Mouse (Mus musculus) heart, postnatal 4 days (tissue): ENCODE data around the gene Kat2b. TPM values are rescaled to one million over a fixed set of nuclear protein-coding genes. Genes with fewer than 3 reads are reported as not detected.
"Not testable (repeated sequence)": the region's sequence is repeated elsewhere in the genome, so short reads cannot be mapped to it uniquely, and the experiment has no call there.

ENCODE experiments used
- DNase-seq: peaks from one replicate; pipeline ENCODE4 v3.0.0; 2021
- total RNA-seq, 2 experiments: library from RNA; stranded (reverse); gene quantifications; 2 replicates each; pipeline ENCODE4 v1.2.3; 2021

Gene Kat2b
- total RNA-seq = 10 to 100 TPM; 79.5 to 84.6 TPM

- peak; percentile 71 for DNase-seq
Measured at GRCm38 (mm10) chr17:53566161-53566918, at the start of gene Kat2b. Gene Kat2b, plus strand, starts transcription at chr17:53566861.

- DNase-seq = no peak
Measured at GRCm38 (mm10) chr17:53519364-53519763, 47.3 kb upstream of the Kat2b start.

GRCm38 (mm10) chr17:53520509-53520908 lies 46.2 kb upstream of the Kat2b start:
- DNase-seq = no peak

DNA sequence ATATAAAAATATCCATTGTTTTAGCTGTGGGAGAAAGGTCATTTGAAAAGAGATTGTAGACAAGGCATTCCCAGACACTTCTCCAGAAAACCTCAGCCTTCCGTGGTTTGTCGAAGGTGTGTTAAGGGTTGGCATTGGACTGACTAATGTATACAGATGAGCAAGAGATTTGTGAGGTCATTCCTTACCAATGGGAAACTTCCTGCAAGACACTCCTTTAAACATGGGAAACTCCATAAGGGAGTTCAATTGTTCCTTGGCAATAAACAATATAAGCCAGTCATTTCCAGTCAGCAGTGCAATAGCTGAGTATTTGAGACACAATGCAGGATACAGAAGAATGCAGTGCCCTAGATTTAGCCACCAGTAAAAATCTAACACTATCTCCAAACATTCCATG lies 38.6 kb upstream of the Kat2b start:
- DNase-seq = no peak

DNA sequence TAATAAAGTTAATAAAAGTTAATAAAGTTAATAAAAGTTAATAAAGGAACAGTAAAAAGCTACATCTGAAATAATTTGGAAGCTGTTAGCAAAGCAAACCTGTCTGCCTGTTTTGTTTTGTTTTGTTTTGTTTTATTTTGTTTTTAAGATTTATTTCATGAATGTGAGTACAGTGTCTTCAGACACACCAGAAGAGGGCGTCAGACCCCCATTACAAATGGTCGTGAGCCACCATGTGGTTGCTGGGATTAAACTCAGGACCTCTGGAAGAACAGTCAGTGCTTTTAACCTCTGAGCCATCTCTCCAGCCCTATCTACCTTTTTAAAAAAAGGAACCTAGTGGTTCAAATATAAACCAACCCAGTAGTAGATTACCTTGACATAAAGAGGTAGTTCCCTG lies 35.5 kb upstream of the Kat2b start:
- no peak for DNase-seq

DNA sequence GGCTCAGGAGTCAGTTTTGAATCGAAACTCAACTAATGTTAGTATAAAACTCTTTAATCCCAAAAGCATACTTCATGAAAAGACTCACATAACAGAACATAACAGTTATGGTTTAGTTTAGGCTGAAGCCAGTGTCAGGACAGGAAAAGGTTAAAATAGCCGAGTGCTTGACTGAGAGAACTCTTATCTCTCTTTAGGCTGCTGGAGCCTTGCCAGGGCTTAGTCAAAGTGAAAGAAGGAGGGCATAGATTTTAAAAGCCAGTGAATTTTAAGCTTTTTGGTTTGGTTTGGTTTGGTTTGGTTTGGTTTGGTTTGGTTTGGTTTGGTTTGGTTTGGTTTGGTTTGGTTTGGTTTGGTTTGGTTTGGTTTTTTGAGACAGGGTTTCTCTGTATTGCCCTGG lies 34.2 kb upstream of the Kat2b start:
- peak; percentile 56 for DNase-seq

DNA sequence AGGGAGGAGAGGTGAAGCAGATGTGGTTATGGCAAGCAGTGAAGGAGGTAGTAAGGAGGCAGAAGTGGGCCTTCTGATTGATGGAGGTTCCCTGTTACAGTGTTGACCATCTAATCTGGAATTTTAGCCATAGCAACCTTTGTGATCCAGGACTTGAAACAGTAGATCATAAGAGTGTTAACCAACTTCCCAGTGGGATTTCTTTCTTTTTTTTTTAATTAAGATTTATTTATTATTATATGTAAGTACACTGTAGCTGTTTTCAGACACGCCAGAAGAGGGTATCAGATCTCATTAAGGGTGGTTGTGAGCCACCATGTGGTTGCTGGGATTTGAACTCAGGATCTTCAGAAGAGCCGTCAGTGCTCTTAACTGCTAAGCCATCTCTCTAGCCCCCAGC lies 27.3 kb upstream of the Kat2b start, which contains the start of gene Pp2d1:
TSS of gene Pp2d1 (minus strand) at position 101 of the 400 bp plus-strand sequence.
- DNase-seq = not testable (repeated sequence)

DNA sequence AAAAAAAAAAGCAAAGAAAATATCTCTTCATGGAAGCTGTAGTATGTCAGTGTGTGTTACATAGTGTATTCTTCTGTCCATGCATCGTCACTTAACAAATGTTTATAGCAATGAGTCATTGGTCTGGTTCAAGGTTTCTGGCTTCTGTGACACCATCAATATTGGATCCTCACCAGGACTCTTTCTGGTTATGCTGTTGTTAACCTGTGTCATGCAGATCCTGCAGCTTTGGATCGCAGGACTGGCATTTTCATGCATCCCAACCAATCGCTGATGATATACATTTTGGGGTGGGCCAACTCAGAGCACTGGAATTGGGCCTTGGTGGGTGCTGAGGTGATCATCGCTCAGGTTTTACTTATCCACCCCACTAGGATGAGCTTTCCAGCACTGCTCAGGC lies 24.1 kb upstream of the Kat2b start:
- DNase-seq = no peak

DNA sequence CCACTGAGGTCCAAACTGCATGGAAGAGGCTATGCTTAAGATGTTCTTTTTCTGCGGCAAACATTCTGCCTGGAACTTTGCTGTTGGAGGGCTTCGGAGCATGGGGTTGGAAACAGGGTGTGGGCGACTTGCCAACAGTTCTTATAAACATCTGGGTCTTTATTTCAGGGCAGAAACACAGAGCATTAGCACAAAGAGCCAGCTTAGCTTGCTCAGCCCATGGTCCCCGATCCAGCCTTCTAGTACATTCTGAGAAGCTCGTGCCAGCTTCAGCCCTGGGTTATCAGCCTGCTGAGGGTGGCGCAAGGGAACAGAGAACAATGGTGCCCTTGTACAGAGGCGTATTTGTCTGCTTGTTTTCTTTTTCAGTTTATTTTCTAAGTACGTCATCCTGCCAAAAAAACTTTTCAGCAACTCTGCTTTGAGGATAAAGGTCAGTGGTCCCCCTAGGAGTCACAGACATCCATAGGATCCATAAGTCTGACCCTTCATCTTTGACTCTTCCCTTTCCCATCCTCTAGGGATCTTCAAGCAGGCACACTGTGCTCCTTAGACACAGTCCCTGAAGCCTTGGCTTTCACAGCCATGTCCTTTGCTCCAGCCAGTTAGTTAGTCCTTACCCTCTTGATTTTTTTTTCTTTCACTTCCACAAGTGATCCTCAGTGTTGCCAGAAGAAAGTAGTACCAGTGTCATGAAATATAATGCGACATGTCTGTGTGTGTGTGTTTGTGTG lies 22.9 kb upstream of the Kat2b start:
- peak; percentile 53 for DNase-seq

DNA sequence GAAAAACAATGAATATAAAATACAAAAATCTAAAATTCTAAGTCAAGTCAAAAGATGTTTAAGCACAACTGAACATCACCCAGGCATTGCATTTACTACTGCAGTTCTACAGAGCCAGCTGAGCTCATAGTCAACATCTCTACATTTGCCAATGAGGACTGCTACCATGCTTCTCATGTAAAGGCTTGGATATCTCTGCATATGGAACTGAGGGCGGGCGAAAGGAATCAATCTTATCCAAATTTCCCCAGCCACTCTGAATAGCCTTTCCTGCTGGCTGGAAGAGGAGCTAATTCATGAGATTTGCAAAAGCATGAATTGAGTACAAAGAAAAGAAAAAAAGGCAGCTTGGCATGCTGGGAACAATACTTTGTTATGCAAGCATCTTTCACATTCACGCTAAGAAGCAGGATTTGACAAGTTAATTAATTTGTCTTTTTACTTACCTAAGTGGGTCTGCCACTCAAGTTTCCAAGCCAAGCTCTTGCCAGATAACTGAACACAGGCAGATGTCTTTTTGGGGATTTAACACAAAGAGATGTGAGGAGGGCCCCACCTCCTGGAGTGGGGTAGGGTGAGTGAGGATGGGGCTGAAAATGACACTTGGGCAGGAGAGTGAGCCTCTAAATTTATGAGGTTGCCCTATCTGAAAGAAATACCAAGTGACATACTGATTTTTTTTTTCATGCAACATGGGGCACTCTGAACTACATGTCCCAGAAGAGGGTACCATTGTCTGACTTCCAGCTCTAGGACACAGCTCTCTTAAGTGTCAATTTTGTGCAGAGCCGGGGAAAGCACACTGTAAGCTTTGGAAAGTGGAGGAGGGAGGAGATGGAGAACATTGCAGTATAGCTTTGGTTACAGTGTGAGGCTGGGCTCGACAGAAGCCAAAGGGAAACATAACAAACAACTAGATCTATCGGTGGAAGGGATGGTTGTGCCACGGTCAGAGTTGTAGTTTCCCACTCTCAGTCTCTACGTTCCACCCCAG lies 15.1 kb upstream of the Kat2b start:
- DNase-seq = no peak

GRCm38 (mm10) chr17:53554088-53554487 lies 12.6 kb upstream of the Kat2b start:
- DNase-seq = no peak

DNA sequence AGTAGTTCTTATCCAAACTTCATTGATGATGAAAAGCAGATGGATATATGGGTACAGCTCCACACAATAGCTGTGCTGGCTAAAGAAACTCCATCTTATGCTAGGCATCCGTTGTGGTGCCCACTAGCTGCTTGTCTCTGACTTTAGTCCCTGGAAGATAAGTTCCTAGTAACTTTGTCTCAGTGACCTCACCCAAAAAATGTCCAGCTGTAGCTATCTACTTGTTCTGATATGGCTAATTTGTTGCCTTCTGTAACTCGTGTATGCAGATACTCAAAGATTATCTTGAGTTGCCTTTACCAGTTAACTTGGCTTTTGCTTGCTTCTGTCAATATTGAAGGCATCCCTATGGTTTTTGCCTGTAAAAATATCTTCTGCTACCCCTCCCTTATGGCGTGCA lies 11.8 kb upstream of the Kat2b start:
- DNase-seq = no peak

DNA sequence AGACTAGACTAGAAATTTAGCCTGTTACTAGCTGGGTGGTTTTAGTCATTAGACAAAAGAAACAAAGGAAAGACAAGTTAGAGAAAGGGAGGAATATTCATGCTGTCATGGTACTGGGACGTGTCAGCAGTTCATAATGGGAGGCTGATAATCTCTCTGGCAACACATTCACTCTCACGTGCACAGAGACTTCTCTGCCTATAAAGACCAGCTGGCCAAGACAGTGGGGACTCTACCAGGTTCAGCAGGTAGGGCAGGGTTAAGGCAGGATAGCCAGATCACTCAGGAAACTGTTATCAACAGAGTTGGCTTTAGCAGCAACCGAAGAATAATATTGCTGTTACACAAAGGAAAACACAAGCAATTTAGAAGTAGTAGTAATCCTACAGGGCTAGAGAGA lies 9.2 kb upstream of the Kat2b start:
- no peak for DNase-seq

- DNase-seq = no peak
Measured at GRCm38 (mm10) chr17:53559646-53560045, 7.0 kb upstream of the Kat2b start.

DNA sequence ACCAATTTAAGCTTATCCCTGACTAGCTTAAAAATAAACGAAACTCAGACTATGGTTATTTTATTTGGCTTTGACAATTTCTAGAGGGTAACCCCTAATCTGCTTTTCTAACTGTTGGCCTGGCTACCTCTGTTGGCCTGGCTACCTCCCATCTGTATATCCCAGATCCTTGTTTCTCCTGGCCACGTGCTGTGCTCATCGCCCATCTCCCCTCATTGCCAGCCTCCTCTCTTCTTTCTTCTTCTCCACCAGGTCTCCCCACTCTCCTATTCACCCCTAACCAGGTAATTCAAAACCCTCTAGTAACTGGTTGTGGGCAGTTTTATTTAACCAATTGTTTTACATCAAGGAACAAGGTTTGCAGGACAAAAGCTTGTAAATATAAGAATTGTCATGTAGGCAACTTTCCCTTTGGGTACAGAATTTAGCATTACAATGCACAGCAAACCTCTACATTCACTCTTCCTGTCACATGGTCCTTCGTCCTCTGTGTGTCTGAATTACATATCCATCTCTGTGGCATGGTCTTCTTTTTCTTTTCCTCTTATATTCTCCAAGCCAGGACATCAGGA lies 5.1 kb upstream of the Kat2b start:
- no peak for DNase-seq

DNA sequence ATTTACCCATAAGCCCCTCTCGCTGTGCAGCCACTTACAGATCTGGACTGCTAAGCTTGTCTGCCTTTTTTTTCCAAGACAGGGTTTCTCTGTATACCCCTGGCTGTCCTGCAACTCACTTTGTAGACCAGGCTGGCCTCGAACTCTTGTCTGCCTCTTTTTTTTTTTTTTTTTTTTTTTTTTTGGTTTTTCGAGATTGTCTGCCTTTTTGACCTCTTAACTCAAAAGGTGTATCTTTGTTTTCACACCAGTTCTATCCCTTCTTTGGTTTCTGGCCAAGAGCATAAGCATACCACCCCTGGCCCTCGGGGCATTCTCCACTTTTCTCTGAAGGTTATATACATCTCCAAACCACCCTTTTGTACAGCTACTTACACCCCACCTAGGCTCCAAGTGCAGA lies 1.8 kb upstream of the Kat2b start:
- no peak for DNase-seq

- peak; percentile 79 for DNase-seq
Measured at GRCm38 (mm10) chr17:53566919-53567345, 271 bp downstream of the Kat2b start.

DNA sequence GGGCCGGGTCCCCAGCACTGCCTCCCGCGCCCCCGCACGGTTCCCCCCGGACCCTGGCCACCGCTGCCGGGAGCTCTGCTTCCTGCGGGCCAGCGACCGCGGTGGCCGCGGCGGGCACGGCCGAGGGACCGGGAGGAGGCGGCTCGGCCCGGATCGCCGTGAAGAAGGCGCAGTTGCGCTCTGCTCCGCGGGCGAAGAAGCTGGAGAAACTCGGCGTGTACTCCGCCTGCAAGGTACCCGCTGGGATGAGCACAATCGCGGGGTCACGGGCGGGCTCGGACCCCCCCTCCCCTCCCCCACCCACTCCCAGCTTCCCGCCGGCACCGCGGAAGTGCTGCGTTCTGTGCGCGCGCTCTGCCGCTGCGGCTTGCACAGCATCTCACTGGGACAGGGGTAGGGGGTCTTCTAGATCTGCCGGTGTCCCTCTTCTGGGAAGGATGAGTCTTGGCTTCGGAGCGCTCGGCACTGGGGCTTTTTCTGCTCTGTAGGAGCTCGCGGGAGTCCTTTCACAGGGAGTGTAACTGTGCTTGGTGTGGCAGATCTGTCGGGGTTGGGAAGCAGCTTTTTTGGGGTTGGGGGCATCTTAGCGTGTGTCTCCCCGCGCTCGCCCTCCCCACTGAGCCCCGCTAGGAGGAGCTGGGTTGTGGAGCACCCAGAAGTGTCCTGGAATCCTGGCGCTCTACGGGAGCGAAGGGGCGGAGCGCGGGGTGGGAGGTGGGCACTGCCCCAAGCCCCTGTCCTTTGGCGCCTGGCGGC lies 863 bp downstream of the Kat2b start:
- peak; percentile 60 for DNase-seq

DNA sequence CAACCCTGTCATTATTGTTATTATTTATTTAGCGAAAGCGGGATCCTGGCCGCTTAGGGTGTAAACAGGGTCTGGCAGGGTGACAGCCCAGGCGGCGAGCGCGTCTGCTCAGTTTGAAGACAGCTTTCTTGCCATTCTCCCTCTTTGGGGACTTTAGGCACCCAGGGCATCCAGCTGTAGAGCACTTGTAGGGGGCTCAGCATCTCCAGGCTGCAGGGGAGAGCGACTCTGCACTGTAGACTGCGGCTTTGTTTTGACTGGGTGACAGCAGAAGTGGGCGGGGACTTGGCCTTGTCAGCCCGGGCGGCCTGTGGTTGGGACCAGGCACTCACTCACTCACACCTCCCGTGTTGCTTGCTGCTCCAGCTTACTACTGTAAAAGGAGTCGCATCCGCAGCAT lies 1.5 kb downstream of the Kat2b start:
- DNase-seq = peak; percentile 86

- no peak for DNase-seq
Measured at GRCm38 (mm10) chr17:53568734-53569386, 2.2 kb downstream of the Kat2b start.

GRCm38 (mm10) chr17:53569829-53570228 lies 3.2 kb downstream of the Kat2b start:
- peak; percentile 85 for DNase-seq
